Mouse (Mus musculus): ENCODE measurements around the gene Tfcp2. TPM values are rescaled to one million over a fixed set of nuclear protein-coding genes. Genes with fewer than 3 reads are reported as not detected.

Gene Tfcp2
- polyA plus RNA-seq, 1 experiment from 2014 or later, result 44.4 TPM

- Histone ChIP-seq H3K4me2 (no peak overlapping the region), H3K9me3 (no peaks in the 10 kb centered on the region), H3K27me3 (no peaks in the 10 kb centered on the region; the same call in 1 of the 2 replicates), H3K4me3 (replicated peaks) (no peak overlapping the region), H3K27ac (no peak overlapping the region), H3K36me3 (peaks cover 20% of the 10 kb centered on the region; the same call in 1 of the 2 replicates), H3K4me1 (replicated peaks) (no peaks in the 10 kb centered on the region), H3K9ac (replicated peaks) (no peak overlapping the region; the same call in 1 of the 2 replicates)
- WGBS, result 89% methylated on average over 16 of the region's 16 CpGs
- no peak for ATAC-seq (ENCODE audit: insufficient number of reproducible peaks, insufficient read depth, low FRiP score, low TSS enrichment, low read depth)
These were observed 34.1 kb upstream of the Tfcp2 start for GRCm38 (mm10) chr15:100585931-100586330.

GRCm38 (mm10) chr15:100580108-100580507 lies 28.3 kb upstream of the Tfcp2 start:
- no peak for ATAC-seq (ENCODE audit: insufficient number of reproducible peaks, insufficient read depth, low FRiP score, low TSS enrichment, low read depth)
- Histone ChIP-seq H3K36me3 (no peaks in the 10 kb centered on the region), H3K27ac (no peak overlapping the region), H3K4me1 (replicated peaks) (no peaks in the 10 kb centered on the region), H3K9ac (replicated peaks) (no peak overlapping the region), H3K27me3 (no peaks in the 10 kb centered on the region), H3K4me2 (no peak overlapping the region), H3K4me3 (replicated peaks) (no peak overlapping the region), H3K9me3 (no peaks in the 10 kb centered on the region)
- WGBS, result 86% methylated on average over 10 of the region's 10 CpGs

- no peak for ATAC-seq (ENCODE audit: insufficient number of reproducible peaks, insufficient read depth, low FRiP score, low TSS enrichment, low read depth)
- no peak overlapping the region for H3K9ac ChIP-seq (replicated peaks)
- H3K27ac ChIP-seq, result no peak overlapping the region
- WGBS, result 82% methylated on average over 16 of the region's 16 CpGs
- H3K36me3 ChIP-seq, result no peaks in the 10 kb centered on the region
- H3K4me1 ChIP-seq (replicated peaks), result 0 out of 2 replicates have a peak, but pooled peaks cover 11% of the 10 kb centered on the region
- no peak overlapping the region for H3K4me2 ChIP-seq
- H3K27me3 ChIP-seq, result no peaks in the 10 kb centered on the region
- H3K9me3 ChIP-seq, result no peaks in the 10 kb centered on the region
- H3K4me3 ChIP-seq (replicated peaks), result no peak overlapping the region
These were observed 26.2 kb upstream of the Tfcp2 start for GRCm38 (mm10) chr15:100577972-100578371.

GRCm38 (mm10) chr15:100576810-100577209 lies 25.0 kb upstream of the Tfcp2 start:
- no peak overlapping the region for H3K4me2 ChIP-seq
- H3K4me3 ChIP-seq (replicated peaks), result no peak overlapping the region
- H3K4me1 ChIP-seq (replicated peaks), result 0 out of 2 replicates have a peak, but pooled peaks cover 11% of the 10 kb centered on the region
- WGBS, result 78% methylated on average over 6 of the region's 6 CpGs
- H3K9ac ChIP-seq (replicated peaks), result no peak overlapping the region
- no peaks in the 10 kb centered on the region for H3K9me3 ChIP-seq
- no peak for ATAC-seq (ENCODE audit: insufficient number of reproducible peaks, insufficient read depth, low FRiP score, low TSS enrichment, low read depth)
- no peak overlapping the region for H3K27ac ChIP-seq
- H3K36me3 ChIP-seq, result no peaks in the 10 kb centered on the region
- H3K27me3 ChIP-seq, result no peaks in the 10 kb centered on the region

- no peak overlapping the region for H3K4me3 ChIP-seq (replicated peaks)
- H3K27ac ChIP-seq, result no peak overlapping the region
- no peak overlapping the region for H3K4me2 ChIP-seq
- H3K36me3 ChIP-seq, result no peaks in the 10 kb centered on the region
- H3K4me1 ChIP-seq (replicated peaks), result 0 out of 2 replicates have a peak, but pooled peaks cover 11% of the 10 kb centered on the region
- H3K9ac ChIP-seq (replicated peaks), result no peak overlapping the region
- 83% methylated on average over 6 of the region's 6 CpGs for WGBS
- no peaks in the 10 kb centered on the region for H3K27me3 ChIP-seq
- ATAC-seq (ENCODE audit: insufficient number of reproducible peaks, insufficient read depth, low FRiP score, low TSS enrichment, low read depth), result no peak
- no peaks in the 10 kb centered on the region for H3K9me3 ChIP-seq
These were observed 24.6 kb upstream of the Tfcp2 start for GRCm38 (mm10) chr15:100576392-100576791.

GRCm38 (mm10) chr15:100575366-100575765 lies 23.6 kb upstream of the Tfcp2 start:
- H3K27ac ChIP-seq, result no peak overlapping the region
- no peak for ATAC-seq (ENCODE audit: insufficient number of reproducible peaks, insufficient read depth, low FRiP score, low TSS enrichment, low read depth)
- 88% methylated on average over 12 of the region's 12 CpGs for WGBS

GRCm38 (mm10) chr15:100574378-100574777 lies 22.6 kb upstream of the Tfcp2 start:
- H3K4me3 ChIP-seq (replicated peaks), result no peak overlapping the region
- H3K36me3 ChIP-seq, result no peaks in the 10 kb centered on the region
- no peak overlapping the region for H3K4me2 ChIP-seq
- H3K4me1 ChIP-seq (replicated peaks), result 0 out of 2 replicates have a peak, but pooled peaks cover 11% of the 10 kb centered on the region
- ATAC-seq (ENCODE audit: insufficient number of reproducible peaks, insufficient read depth, low FRiP score, low TSS enrichment, low read depth), result no peak
- 68% methylated on average over 2 of the region's 2 CpGs for WGBS
- H3K9me3 ChIP-seq, result no peaks in the 10 kb centered on the region
- H3K27ac ChIP-seq, result peak overlapping the region; percentile 50
- no peaks in the 10 kb centered on the region for H3K27me3 ChIP-seq
- no peak overlapping the region for H3K9ac ChIP-seq (replicated peaks)

More at GRCm38 (mm10) chr15:100575366-100575765, 23.6 kb upstream of the Tfcp2 start:
- Histone ChIP-seq H3K27me3 (no peaks in the 10 kb centered on the region), H3K9ac (replicated peaks) (no peak overlapping the region), H3K9me3 (no peaks in the 10 kb centered on the region), H3K36me3 (no peaks in the 10 kb centered on the region), H3K4me3 (replicated peaks) (no peak overlapping the region), H3K4me1 (replicated peaks) (0 out of 2 replicates have a peak, but pooled peaks cover 11% of the 10 kb centered on the region), H3K4me2 (no peak overlapping the region)

GRCm38 (mm10) chr15:100573946-100574345 lies 22.1 kb upstream of the Tfcp2 start:
- ATAC-seq (ENCODE audit: insufficient number of reproducible peaks, insufficient read depth, low FRiP score, low TSS enrichment, low read depth), result no peak
- 51% methylated on average over 6 of the region's 6 CpGs for WGBS
- Histone ChIP-seq H3K27ac (peak overlapping the region; percentile 50), H3K4me1 (replicated peaks) (0 out of 2 replicates have a peak, but pooled peaks cover 11% of the 10 kb centered on the region), H3K9me3 (no peaks in the 10 kb centered on the region), H3K27me3 (no peaks in the 10 kb centered on the region), H3K4me3 (replicated peaks) (no peak overlapping the region), H3K4me2 (no peak overlapping the region), H3K9ac (replicated peaks) (no peak overlapping the region), H3K36me3 (no peaks in the 10 kb centered on the region)

- no peak overlapping the region for H3K4me3 ChIP-seq (replicated peaks)
- H3K36me3 ChIP-seq, result no peaks in the 10 kb centered on the region
- H3K4me2 ChIP-seq, result no peak overlapping the region
- no peak overlapping the region for H3K9ac ChIP-seq (replicated peaks)
- no peaks in the 10 kb centered on the region for H3K27me3 ChIP-seq
- WGBS, result 74% methylated on average over 3 of the region's 3 CpGs
- no peaks in the 10 kb centered on the region for H3K9me3 ChIP-seq
- ATAC-seq (ENCODE audit: insufficient number of reproducible peaks, insufficient read depth, low FRiP score, low TSS enrichment, low read depth), result no peak
- 0 out of 2 replicates have a peak, but pooled peaks cover 8% of the 10 kb centered on the region for H3K4me1 ChIP-seq (replicated peaks)
- H3K27ac ChIP-seq, result no peak overlapping the region
These were observed 17.4 kb upstream of the Tfcp2 start for GRCm38 (mm10) chr15:100569239-100569638.

- 68% methylated on average over 2 of the region's 2 CpGs for WGBS
- Histone ChIP-seq H3K27ac (no peak overlapping the region), H3K4me1 (replicated peaks) (no peaks in the 10 kb centered on the region), H3K4me3 (replicated peaks) (no peak overlapping the region), H3K9me3 (no peaks in the 10 kb centered on the region), H3K4me2 (no peak overlapping the region), H3K27me3 (no peaks in the 10 kb centered on the region), H3K9ac (replicated peaks) (no peak overlapping the region), H3K36me3 (no peaks in the 10 kb centered on the region)
- ATAC-seq (ENCODE audit: insufficient number of reproducible peaks, insufficient read depth, low FRiP score, low TSS enrichment, low read depth), result no peak
These were observed 14.7 kb upstream of the Tfcp2 start for GRCm38 (mm10) chr15:100566531-100566930.

- Histone ChIP-seq H3K36me3 (no peaks in the 10 kb centered on the region), H3K4me1 (replicated peaks) (no peaks in the 10 kb centered on the region), H3K4me2 (no peak overlapping the region), H3K27ac (no peak overlapping the region), H3K9ac (replicated peaks) (no peak overlapping the region), H3K4me3 (replicated peaks) (no peak overlapping the region), H3K9me3 (no peaks in the 10 kb centered on the region), H3K27me3 (no peaks in the 10 kb centered on the region)
- WGBS, result 80% methylated on average over 5 of the region's 5 CpGs
- no peak for ATAC-seq (ENCODE audit: insufficient number of reproducible peaks, insufficient read depth, low FRiP score, low TSS enrichment, low read depth)
These were observed 6.1 kb upstream of the Tfcp2 start for GRCm38 (mm10) chr15:100557705-100558433.

GRCm38 (mm10) chr15:100556378-100556777 lies 4.6 kb upstream of the Tfcp2 start:
- no peak overlapping the region for H3K27ac ChIP-seq
- H3K4me1 ChIP-seq (replicated peaks), result no peaks in the 10 kb centered on the region
- no peak for ATAC-seq (ENCODE audit: insufficient number of reproducible peaks, insufficient read depth, low FRiP score, low TSS enrichment, low read depth)
- H3K4me3 ChIP-seq (replicated peaks), result no peak overlapping the region
- WGBS, result 90% methylated on average over 9 of the region's 9 CpGs
- no peaks in the 10 kb centered on the region for H3K9me3 ChIP-seq
- no peak overlapping the region for H3K4me2 ChIP-seq
- no peak overlapping the region for H3K9ac ChIP-seq (replicated peaks)
- no peaks in the 10 kb centered on the region for H3K36me3 ChIP-seq
- no peaks in the 10 kb centered on the region for H3K27me3 ChIP-seq

Data from limb, embryonic 12.5 days (tissue).